Mouse (Mus musculus) E14TG2a.4 (cell line): Measurements from ENCODE around the gene Vwa3b.

Source experiments
- H3K27me3 ChIP-seq: 2 replicates; pipeline ENCODE4 v1.6.1; 2014; ENCODE audit warnings: low read length, control low read depth; ENCODE audit not compliant: insufficient read depth
- H3K36me3 ChIP-seq: 2 replicates; pipeline ENCODE4 v1.6.1; 2014; ENCODE audit warnings: low read length, control low read depth; ENCODE audit not compliant: insufficient read depth
- H3K4me1 ChIP-seq: replicated peaks from 2 replicates; pipeline ENCODE4 v1.6.1; 2014; ENCODE audit warnings: low read depth, low read length, control low read depth
- H3K4me3 ChIP-seq: replicated peaks from 2 replicates; pipeline ENCODE4 v1.5.1; 2014; ENCODE audit warnings: mild to moderate bottlenecking, low read length
- H3K9me3 ChIP-seq: 2 replicates; pipeline ENCODE4 v1.6.1; 2014; ENCODE audit warnings: low read length, control low read depth
- CTCF ChIP-seq: conservative IDR thresholded peaks from 2 replicates; pipeline ENCODE4 v1.5.1; 2014; ENCODE audit warnings: low read length
- NANOG ChIP-seq: IDR thresholded peaks from 2 replicates; pipeline ENCODE4 v1.6.1; 2014; ENCODE audit warnings: borderline replicate concordance, low read length, mixed read lengths
- POU5F1 ChIP-seq: IDR thresholded peaks from 2 replicates; pipeline ENCODE4 v1.6.1; 2014; ENCODE audit warnings: low read length, borderline replicate concordance

The Vwa3b gene

DNA sequence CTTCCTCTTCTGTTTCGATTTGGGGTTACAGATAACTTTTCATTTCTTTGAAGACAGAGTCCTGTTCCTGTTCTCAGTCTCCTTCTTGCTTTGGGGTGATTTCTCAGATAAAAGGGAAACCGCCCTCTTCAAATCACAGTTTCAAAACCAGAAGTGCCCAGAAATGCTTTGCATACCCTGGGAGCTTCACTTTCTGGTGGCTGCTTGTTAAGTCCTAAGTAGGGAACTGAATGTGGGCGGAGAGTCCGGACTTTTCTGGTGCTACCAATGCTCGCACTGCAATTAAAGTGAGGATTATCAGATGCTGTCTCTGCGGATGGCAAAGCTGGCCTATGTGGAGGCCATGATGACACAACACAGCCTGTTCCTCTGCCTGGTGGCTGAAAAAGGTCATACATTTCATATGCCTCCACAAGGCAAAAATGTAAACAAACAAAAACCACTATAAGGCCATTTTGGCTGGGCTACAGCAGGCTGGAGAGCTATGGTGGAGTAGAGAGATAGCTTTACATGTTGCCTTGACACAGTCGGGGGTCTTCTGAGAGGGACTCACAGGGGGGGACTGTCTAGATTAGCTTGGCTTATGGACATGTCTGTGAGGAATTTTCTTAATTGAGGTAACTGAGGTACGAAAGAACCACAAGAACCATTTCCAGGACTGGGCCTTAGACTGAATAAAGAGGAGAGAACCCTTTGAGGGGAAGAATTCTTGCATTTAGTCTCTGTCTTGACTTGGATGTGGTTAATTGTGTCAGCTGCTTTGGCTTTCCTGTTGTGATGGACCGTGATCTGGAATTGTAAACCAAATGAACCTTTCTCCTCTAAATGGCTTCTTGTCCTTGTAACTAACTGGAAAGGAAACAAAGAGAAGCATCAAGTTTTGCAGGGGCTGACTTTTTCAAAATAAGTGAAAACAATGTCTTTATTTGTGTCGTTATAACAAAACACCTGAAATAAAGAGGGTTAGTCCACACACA lies 38.9 kb upstream of the Vwa3b start:
- H3K9me3 ChIP-seq: peaks cover 1% of the 10 kb centered on the region; the same call in 1 of the 2 replicates
- peak overlapping the region; percentile 27 for H3K4me3 ChIP-seq
- H3K4me1 ChIP-seq: peaks cover 78% of the 10 kb centered on the region
- no peaks in the 10 kb centered on the region for H3K36me3 ChIP-seq
- no peaks in the 10 kb centered on the region for H3K27me3 ChIP-seq
- TF ChIP-seq NANOG (peak; percentile 85), POU5F1 (peak; percentile 36; the same call in 1 of the 2 replicates), CTCF (no peak)

DNA sequence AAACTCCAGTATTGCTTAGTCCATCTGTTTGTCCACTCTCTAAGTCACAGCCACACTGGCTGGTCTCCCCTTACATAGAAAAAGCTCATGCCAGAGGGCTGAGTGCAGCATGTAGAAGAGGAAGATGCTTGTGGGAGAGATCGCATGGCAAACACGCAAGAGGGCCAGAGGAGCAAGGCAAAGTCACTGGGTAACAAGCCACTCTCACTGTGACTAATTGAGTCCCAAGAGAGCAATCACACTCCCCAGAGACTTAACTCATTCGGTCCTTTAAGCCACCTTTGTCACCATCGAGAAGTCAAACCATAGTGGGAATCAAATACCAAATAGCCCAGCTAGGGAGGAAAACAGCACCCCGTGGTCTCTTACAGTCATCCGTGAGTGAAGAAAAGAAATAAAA lies 38.2 kb upstream of the Vwa3b start:
- no peak for TF ChIP-seq POU5F1
- no peak for TF ChIP-seq CTCF
- no peak for TF ChIP-seq NANOG
- Histone ChIP-seq H3K4me3 (0 out of 2 replicates have a peak overlapping the region, but pooled peaks have one; percentile 8), H3K9me3 (peaks cover 4% of the 10 kb centered on the region; the same call in 1 of the 2 replicates), H3K4me1 (peaks cover 73% of the 10 kb centered on the region), H3K27me3 (no peaks in the 10 kb centered on the region), H3K36me3 (no peaks in the 10 kb centered on the region)

- Histone ChIP-seq H3K4me1 (peaks cover 70% of the 10 kb centered on the region), H3K9me3 (peaks cover 4% of the 10 kb centered on the region; the same call in 1 of the 2 replicates)
- TF ChIP-seq CTCF: no peak
- no peak for TF ChIP-seq NANOG
- no peak for TF ChIP-seq POU5F1
These were observed 37.8 kb upstream of the Vwa3b start for GRCm38 (mm10) chr1:36988561-36988960.

GRCm38 (mm10) chr1:36994296-36994695 lies 32.1 kb upstream of the Vwa3b start:
- H3K9me3 ChIP-seq: peaks cover 4% of the 10 kb centered on the region; the same call in 1 of the 2 replicates
- peaks cover 48% of the 10 kb centered on the region for H3K4me1 ChIP-seq
- no peak overlapping the region for H3K4me3 ChIP-seq
- no peaks in the 10 kb centered on the region for H3K36me3 ChIP-seq
- TF ChIP-seq CTCF (no peak), POU5F1 (no peak), NANOG (no peak)
- H3K27me3 ChIP-seq: no peaks in the 10 kb centered on the region

More at GRCm38 (mm10) chr1:36988561-36988960, 37.8 kb upstream of the Vwa3b start:
- H3K4me3 ChIP-seq: 0 out of 2 replicates have a peak overlapping the region, but pooled peaks have one; percentile 8
- no peaks in the 10 kb centered on the region for H3K36me3 ChIP-seq
- H3K27me3 ChIP-seq: no peaks in the 10 kb centered on the region

DNA sequence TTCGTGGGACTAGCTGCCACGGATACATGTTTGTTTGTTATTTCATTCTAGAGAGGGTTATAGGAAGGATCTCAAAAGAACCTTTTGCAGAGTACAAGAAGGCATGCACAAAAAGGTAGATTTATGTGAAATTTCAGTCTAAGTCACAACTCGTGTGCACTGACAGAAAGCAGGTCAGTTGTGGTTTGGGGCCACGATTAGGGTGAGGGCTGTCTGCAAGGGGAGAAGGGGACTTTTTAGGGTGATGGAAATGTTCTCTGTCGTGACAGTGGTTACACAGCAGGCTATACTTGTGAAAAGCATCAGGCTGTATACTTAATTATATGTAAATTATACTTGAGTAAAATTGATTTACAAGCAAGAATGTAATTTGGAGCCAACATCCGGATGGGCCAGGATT lies 30.6 kb upstream of the Vwa3b start:
- Histone ChIP-seq H3K9me3 (peaks cover 4% of the 10 kb centered on the region; the same call in 1 of the 2 replicates), H3K27me3 (no peaks in the 10 kb centered on the region), H3K4me1 (peaks cover 46% of the 10 kb centered on the region), H3K36me3 (no peaks in the 10 kb centered on the region), H3K4me3 (no peak overlapping the region)
- TF ChIP-seq CTCF (no peak), NANOG (no peak), POU5F1 (no peak)

DNA sequence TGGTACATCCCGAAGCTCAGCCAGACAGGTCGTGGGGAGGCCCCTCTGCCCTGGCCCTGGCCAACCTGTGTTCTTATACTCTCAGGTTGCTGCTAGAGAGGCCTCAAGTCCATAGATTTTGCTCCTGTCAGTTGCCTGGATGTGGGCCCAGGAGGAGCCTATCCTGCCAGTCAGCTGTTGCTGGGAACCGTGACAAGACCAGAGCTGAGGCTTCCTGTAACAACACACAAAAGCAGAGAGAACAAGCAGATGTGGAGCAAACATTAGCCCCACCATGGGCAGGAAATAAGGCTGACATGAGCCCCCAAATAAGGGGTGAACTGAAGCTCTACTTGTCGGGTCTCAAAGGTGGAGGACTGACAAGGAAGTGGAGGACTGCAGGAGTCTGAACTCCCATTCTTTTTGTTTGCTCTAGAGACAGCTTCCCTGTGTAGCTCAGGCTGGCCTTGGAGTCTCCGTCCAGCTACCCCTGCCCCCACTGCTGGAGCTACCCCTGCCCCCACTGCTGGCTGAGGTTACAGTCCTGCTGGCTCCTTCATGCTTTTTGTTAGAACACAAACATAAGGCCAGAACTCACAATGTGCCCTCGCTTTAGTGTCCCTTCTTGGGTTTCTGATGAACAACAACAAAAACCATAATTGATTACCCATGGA lies 29.7 kb upstream of the Vwa3b start:
- Histone ChIP-seq H3K4me1 (peaks cover 50% of the 10 kb centered on the region), H3K4me3 (0 out of 2 replicates have a peak overlapping the region, but pooled peaks have one; percentile 5), H3K27me3 (no peaks in the 10 kb centered on the region), H3K9me3 (peaks cover 4% of the 10 kb centered on the region; the same call in 1 of the 2 replicates), H3K36me3 (no peaks in the 10 kb centered on the region)
- TF ChIP-seq POU5F1 (no peak), NANOG (no peak), CTCF (no peak)

- H3K9me3 ChIP-seq: no peaks in the 10 kb centered on the region
- H3K27me3 ChIP-seq: no peaks in the 10 kb centered on the region
- no peaks in the 10 kb centered on the region for H3K36me3 ChIP-seq
- TF ChIP-seq CTCF (no peak), NANOG (no peak), POU5F1 (no peak)
- peaks cover 68% of the 10 kb centered on the region for H3K4me1 ChIP-seq
- H3K4me3 ChIP-seq: no peak overlapping the region
These were observed 26.1 kb upstream of the Vwa3b start for GRCm38 (mm10) chr1:37000307-37000706.
